Mouse (Mus musculus) adrenal gland, adult 2 months (tissue): ENCODE results near the gene Abca7. TPM values are rescaled to one million over a fixed set of nuclear protein-coding genes. Genes with fewer than 3 reads are reported as not detected.
"Not testable (repeated sequence)": the region's sequence is repeated elsewhere in the genome, so short reads cannot be mapped to it uniquely, and the experiment has no call there.

Experiments
- DNase-seq: peaks from one replicate; pipeline ENCODE4 v3.0.0; 2021
- polyA plus RNA-seq: library from polyadenylated mRNA; depleted of rRNA; stranded (reverse); fragments of >200 nt; gene quantifications from 2 replicates; pipeline ENCODE4 v1.2.3, GENCODE M21; 2012
- total RNA-seq, 2 experiments: library from RNA; stranded (reverse); gene quantifications; 2 replicates each; pipeline ENCODE4 v1.2.3; 2021

Abca7 gene
- total and polyA plus RNA-seq, 3 experiments: 18.4 to 28.6 (median 22.9) TPM

DNA sequence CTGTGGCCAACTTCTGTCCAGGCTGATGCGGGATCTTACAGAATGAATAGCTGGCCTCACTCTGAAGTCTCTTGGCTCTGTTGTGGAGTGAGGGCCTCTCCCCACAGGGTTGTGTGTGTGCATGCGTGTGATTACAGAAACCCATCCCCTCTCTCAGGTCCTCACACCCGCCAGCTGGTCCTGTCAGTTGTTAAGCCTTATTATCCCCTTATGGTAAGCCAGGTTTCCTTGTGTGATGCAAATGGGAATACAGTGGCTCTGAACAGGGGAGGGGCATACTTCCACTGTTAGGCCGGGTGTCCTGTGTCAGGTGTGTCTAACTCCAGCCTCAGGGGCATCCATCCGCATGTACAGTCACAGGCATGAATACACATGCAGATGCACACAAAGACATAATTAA, 49.5 kb downstream of the Abca7 start:
- DNase-seq: no peak

GRCm38 (mm10) chr10:80047041-80047565, 50.8 kb downstream of the Abca7 start, which contains the start of gene Gpx4:
TSS of gene Gpx4 (plus strand) at chr10:80047166.
- no peak for DNase-seq

DNA sequence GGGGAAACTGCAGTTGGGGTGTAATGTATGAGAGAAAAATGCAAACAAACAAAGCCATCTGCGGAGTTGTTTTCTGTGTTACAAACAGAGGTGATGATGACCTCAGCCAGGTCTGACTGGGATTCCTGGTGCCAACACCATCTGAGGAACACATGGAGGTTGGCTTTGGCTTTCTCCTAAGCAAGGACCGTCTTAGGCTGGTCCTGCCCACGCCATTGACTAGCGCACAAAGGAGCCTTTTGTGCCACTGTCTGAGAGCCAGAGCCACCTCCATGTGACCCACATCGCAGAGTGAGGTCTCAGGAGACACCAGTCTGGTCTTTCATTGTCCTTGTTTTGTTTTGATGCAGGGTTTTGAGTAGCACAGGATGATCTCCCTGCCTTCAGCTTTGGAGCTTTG, 52.1 kb downstream of the Abca7 start:
- no peak for DNase-seq

DNA sequence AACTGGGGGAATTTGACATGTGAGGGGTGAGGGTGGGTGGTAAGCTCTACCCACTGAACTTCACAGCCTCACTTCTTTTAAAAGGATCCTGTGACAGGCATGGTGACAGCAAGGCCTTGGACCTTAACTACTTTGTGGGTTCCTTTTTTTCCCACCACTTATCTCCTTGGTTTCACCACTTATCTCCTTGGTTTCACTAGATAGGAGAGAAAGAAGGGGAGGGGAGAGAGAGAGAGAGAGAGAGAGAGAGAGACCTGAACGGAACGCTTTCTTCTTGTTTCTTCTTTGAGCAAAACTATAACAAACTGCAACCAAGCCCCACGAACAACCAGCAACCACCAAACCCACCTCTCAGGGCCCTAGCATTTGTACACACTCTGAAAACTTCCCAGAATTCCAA, 52.5 kb downstream of the Abca7 start:
- no peak for DNase-seq

DNA sequence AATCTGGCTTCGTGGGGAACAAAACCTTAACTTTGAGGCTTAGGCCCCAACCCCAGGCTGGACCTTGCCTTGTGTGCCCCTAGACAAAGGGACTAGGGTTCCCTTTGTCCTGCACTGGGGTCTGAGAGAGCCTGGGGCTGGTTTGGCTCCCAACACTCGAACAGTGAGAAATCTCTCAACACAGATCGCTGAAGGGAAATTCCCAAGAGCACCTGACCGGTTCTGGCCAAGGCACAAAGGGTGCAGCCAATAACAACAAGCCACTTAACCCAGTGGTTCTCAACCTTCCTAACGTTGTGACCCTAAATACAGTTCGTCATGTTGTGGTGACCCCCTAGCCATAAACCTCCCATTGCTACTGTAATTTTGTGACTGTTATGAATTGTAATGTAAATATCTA, 54.0 kb downstream of the Abca7 start:
- DNase-seq: no peak

- no peak for DNase-seq
Observed at GRCm38 (mm10) chr10:80050885-80051617, 54.8 kb downstream of the Abca7 start.

GRCm38 (mm10) chr10:80051618-80052373, 55.5 kb downstream of the Abca7 start:
- DNase-seq: peak; percentile 89

DNA sequence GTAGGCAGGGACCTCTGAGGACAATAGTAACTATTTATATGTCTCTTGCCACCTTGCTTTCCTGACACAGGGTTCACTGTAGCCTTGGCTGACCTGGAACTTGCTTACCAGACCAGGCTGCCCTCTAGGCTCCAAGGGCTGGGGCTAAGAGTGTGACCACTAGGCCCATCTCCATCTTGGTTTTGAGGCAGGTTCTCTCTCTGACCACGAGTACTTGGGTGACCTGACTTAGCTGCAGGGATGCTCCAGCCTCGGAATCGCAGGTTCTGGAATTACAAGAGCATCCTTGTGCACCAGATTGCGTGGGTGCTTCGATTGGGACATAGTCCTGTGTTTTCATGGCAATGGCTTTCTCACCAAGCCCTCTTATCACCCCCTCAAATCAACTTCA, 56.1 kb downstream of the Abca7 start:
- no peak for DNase-seq

DNA sequence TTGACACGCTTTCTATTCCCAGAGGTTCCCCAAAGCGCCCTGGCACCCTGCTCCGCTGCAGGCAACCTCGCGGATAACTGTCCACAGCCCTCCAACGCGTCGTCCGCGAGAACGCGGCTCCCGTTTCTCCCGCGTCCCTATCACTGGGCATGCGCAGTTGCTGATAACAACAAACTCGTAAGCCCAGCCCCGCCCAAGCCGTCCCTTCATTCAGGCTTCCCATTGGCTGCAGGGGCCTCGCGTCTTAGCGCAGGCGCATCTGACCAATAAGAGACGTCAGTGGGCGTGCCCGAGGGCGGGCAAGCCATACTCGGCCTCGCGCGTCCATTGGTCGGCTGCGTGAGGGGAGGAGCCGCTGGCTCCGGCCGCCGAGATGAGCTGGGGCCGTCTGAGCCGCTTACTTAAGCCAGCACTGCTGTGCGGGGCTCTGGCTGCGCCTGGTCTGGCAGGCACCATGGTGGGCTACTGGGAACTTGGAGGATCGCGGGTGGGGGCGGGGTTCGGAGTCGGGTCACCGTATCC, 57.0 kb downstream of the Abca7 start:
- peak; percentile 100 for DNase-seq

GRCm38 (mm10) chr10:80053831-80054815, 57.8 kb downstream of the Abca7 start:
- DNase-seq: peak; percentile 89

DNA sequence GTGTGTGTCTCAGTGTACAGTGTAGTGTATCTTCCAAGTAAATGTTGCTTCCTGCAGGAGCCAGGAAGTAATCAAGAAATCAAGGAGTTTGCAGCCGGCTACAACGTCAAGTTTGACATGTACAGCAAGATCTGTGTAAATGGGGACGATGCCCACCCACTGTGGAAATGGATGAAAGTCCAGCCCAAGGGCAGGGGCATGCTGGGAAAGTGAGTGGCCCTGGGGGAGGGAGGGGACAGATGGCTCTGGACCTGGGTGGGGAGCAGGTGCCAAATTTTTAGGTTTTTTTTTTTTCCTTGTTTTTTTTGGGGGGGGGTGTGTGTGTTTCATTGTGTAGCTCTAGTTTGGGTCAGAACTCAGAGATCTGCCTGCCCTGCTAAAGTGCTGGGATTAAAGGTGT, 58.6 kb downstream of the Abca7 start:
- not testable (repeated sequence) for DNase-seq

GRCm38 (mm10) chr10:80055364-80055763, 59.1 kb downstream of the Abca7 start:
- no peak for DNase-seq

GRCm38 (mm10) chr10:80055891-80056290, 59.6 kb downstream of the Abca7 start:
- DNase-seq: no peak

DNA sequence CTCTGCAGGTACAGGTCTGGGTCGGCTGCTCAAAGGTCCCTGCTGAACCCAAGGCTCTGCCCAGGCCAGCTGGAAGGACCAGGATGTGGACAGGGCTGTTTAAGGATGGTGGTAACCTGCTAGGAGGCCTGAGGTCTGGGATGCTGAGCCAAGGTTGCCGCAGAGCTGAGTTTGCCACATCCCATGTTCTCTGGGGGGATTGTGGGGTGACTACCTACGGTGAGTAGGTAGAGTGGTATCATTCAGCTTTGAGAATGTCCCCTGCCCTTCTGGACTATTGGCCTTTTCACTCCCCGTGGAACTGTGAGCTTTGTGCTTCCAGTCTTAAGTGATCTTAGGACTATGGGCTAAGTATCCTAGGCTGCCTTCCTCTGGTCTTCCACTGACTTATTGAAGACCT, 60.2 kb downstream of the Abca7 start:
- DNase-seq: no peak

DNA sequence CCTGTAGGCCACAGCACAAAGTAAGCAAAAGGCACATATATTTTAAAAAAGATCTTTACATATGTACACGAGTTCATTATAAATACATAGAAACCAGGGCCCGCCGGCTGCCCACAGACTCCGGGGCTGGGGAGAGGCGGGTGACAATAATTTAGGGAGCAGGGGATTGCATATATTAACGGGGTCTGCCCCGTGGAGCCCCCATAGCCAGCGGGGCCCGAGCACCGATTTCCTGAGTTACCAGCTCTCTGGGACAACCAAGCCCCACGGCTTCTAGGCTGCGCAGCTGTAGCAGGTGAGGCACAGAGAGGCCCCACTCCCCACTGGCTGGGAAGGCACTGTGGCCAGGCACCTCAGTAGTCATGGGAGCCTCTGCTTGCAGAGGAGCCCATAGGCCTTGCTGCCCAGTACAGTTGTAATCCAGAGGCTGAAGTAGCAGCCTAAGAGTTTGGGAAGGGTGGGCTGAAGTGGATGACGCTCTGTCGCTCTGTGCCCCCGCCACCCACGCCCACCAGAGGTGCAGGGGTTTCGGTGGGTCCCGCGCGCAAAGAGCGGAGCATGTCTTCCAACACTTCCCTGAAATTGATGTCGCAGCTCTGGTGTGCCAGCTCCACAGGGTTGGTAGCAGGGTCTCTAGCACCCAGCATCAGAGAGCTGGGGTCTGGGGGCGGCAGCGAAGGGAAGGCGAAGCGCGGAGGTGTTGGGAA, 60.8 kb downstream of the Abca7 start:
- no peak for DNase-seq

- peak; percentile 36 for DNase-seq
Observed at GRCm38 (mm10) chr10:80057683-80058326, 61.5 kb downstream of the Abca7 start.

DNA sequence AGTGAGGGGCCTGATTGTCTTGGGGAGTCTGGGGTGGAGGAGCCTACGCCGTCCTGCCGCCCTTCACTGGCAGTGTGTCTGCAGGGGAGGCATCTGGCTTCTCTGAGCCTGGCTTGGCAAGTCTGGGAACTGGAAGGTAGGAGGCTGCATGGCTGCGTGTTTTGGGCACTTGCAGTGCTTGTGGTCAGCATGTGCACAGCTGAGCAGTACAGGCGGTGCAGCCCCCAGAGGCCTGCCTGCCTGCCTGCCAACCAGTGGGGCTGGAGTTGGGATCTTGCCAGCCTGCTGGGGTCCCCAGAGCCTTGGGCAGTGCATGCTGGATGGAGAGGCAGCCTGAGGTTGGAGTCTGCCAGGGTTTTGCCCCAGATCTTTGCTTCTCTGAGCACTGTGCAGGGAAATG, 66.8 kb downstream of the Abca7 start:
- peak; percentile 63 for DNase-seq

DNA sequence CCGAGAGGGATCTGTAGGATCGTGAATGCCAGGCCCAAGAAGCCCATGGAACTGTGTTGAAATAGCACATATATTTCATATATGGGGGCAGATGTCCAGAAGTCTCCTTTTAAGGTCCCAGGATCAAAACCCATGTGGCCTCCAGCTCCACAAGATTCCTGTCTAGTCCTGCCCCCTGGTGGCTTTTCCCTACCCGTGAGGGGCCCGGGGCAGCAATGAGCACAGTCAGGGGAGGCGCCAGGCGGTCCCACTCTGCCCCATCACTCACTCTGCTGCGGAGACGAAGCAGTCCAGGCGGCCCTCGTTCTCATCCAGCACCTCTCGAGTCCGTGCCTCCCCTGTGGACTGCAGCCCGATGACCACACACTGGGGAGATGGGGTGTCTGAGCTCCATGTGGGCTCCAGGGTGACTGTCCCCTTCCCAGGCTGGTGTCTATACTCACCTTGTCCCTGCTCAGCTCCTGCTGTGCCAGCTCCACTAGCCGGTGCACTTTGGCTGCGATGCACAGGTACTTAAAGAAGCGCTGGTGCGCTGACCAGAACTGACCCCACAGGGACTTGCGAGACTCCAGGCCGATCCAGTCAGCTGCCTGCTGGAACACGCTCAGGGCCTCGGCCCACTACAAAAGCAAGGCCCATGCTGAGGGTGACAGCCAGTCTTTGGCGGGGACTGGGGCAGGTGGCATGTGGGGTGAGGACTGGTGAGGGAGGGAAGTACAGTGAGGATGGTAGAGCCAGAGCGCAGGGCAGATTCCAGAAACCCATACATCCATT, 67.8 kb downstream of the Abca7 start:
- no peak for DNase-seq
